Mouse (Mus musculus): ENCODE measurements around the gene Crebbp. TPM values are rescaled to one million over a fixed set of nuclear protein-coding genes. Genes with fewer than 3 reads are reported as not detected.

Crebbp gene
- 16.8 and 18.8 TPM in 2 replicates for total RNA-seq (2012; rRNA removed)
- total RNA-seq (2014; rRNA removed): 4.4 and 5.4 TPM in 2 replicates
- polyA plus RNA-seq (2012; ENCODE audit: insufficient read length, low read depth): 14.7 and 16.9 TPM in 2 replicates

GRCm38 (mm10) chr16:4213799-4214551 lies at the start of gene Crebbp:
Gene Crebbp (minus strand): TSS chr16:4213997.
- H3K79me2 ChIP-seq (replicated peaks; ENCODE audit: control insufficient read depth, extremely low read depth, insufficient read depth, poor library complexity, severe bottlenecking): peaks cover 35% of the 10 kb centered on the region
- dilution Hi-C loops (cut with MboI; ENCODE audit: extremely low pct_ligation_motif_present, extremely low pct_unique_long_range_greater_than_20kb, low sequenced_read_pairs): no loop called here

GRCm38 (mm10) chr16:4263486-4263885 lies 49.7 kb upstream of the Crebbp start:
- H3K9me3 ChIP-seq (replicated peaks; ENCODE audit: low read length): no peaks in the 10 kb centered on the region
- no peaks in the 10 kb centered on the region for H3K36me3 ChIP-seq (replicated peaks in 1 of 2; ENCODE audit: control insufficient read depth in 1 of 2, insufficient read depth in 1 of 2, low read length in 1 of 2)
- no peaks in the 10 kb centered on the region for H3K79me2 ChIP-seq (replicated peaks; ENCODE audit: control insufficient read depth, extremely low read depth, insufficient read depth, poor library complexity, severe bottlenecking)
- H3K27ac ChIP-seq (ENCODE audit: insufficient read depth, low read depth): no peak overlapping the region
- H3K4me3 ChIP-seq (replicated peaks in 1 of 3; ENCODE audit: low read depth in 2 of 3, low read length in 2 of 3, poor library complexity in 1 of 3): no peak overlapping the region
- in situ Hi-C loops (cut with MboI; ENCODE audit: low pct_ligation_motif_present, low pct_unique_long_range_greater_than_20kb, low sequenced_read_pairs): no loop called here
- H3K4me1 ChIP-seq (ENCODE audit: control insufficient read depth in 1 of 2, insufficient read depth in 2 of 2): peaks cover 3 to 6% of the 10 kb centered on the region in 2 experiments
- H3K27me3 ChIP-seq (replicated peaks): peaks cover 7% of the 10 kb centered on the region
- no peak for TF ChIP-seq RAD21 (IDR thresholded peaks at IDR 0.05; ENCODE audit: low read depth, low read length)
- TF ChIP-seq ZNF384 (IDR thresholded peaks at IDR 0.05; ENCODE audit: low read depth, low read length): no peak
- no peak overlapping the region for H3K9ac ChIP-seq (ENCODE audit: insufficient read depth, low read depth)
- dilution Hi-C loops (cut with MboI; ENCODE audit: extremely low pct_ligation_motif_present, extremely low pct_unique_long_range_greater_than_20kb, low sequenced_read_pairs): no loop called here
- H3K4me2 ChIP-seq (ENCODE audit: insufficient read depth, low read depth, poor library complexity, severe bottlenecking): no peak overlapping the region
- DNase-seq (ENCODE audit: extremely low read depth): no peak

More at GRCm38 (mm10) chr16:4213799-4214551, at the start of gene Crebbp:
- peaks cover 0 to 9% of the 10 kb centered on the region in 2 experiments for H3K36me3 ChIP-seq (replicated peaks in 1 of 2; ENCODE audit: control insufficient read depth in 1 of 2, insufficient read depth in 1 of 2, low read length in 1 of 2)
- peaks cover 38% of the 10 kb centered on the region for H3K27me3 ChIP-seq (replicated peaks)
- H3K9ac ChIP-seq (ENCODE audit: insufficient read depth, low read depth): peak within 1 kb of the TSS; percentile 99
- peak; percentile 53; the same call in 1 of the 2 replicates for TF ChIP-seq MAX (IDR thresholded peaks at IDR 0.05; ENCODE audit: low read length)
- TF ChIP-seq MAZ (IDR thresholded peaks at IDR 0.05; ENCODE audit: low read depth, low read length): peak; percentile 91
- 0 out of 2 replicates have a peak, but pooled peaks have one; percentile 61 for TF ChIP-seq KAT2A (IDR thresholded peaks at IDR 0.05; ENCODE audit: insufficient replicate concordance, low read length)
- TF ChIP-seq IRF4 (IDR thresholded peaks at IDR 0.05; ENCODE audit: low read depth, low read length): peak; percentile 43; the same call in 1 of the 2 replicates
- peak; percentile 43; the same call in 1 of the 2 replicates for TF ChIP-seq BHLHE40 (IDR thresholded peaks at IDR 0.05; ENCODE audit: low read depth, low read length)
- TF ChIP-seq MXI1 (IDR thresholded peaks at IDR 0.05; ENCODE audit: low read depth, low read length): peak; percentile 62; the same call in 1 of the 2 replicates
- TF ChIP-seq NELFE (IDR thresholded peaks at IDR 0.05; ENCODE audit: low read depth, low read length): peak; percentile 29; the same call in 1 of the 2 replicates
- no peak; the same call in 1 of the 2 replicates for TF ChIP-seq UBTF (IDR thresholded peaks at IDR 0.05; ENCODE audit: low read depth, low read length)
- TF ChIP-seq HCFC1 (IDR thresholded peaks at IDR 0.05; ENCODE audit: low read depth, low read length): peak; percentile 53
- TF ChIP-seq TCF12 (IDR thresholded peaks at IDR 0.05; ENCODE audit: low read depth, low read length): peak; percentile 49; the same call in 1 of the 2 replicates
- TF ChIP-seq USF1 (IDR thresholded peaks at IDR 0.05; ENCODE audit: low read depth, low read length): no peak
- TF ChIP-seq ZNF384 (IDR thresholded peaks at IDR 0.05; ENCODE audit: low read depth, low read length): peak; percentile 95
- 0 out of 2 replicates have a peak, but pooled peaks have one; percentile 28 for TF ChIP-seq ZMIZ1 (IDR thresholded peaks at IDR 0.05; ENCODE audit: low read depth, low read length)
- peak; percentile 64 for TF ChIP-seq POLR2A (IDR thresholded peaks at IDR 0.05; ENCODE audit: low read depth, low read length)
- no peak for TF ChIP-seq SMC3 (IDR thresholded peaks at IDR 0.05; ENCODE audit: low read depth, low read length)
- no peak for TF ChIP-seq CHD2 (IDR thresholded peaks at IDR 0.05; ENCODE audit: low read length)
- no peaks in the 10 kb centered on the region for H3K9me3 ChIP-seq (replicated peaks; ENCODE audit: low read length)
- in situ Hi-C loops (cut with MboI; ENCODE audit: low pct_ligation_motif_present, low pct_unique_long_range_greater_than_20kb, low sequenced_read_pairs): no loop called here
- peak; percentile 87 for DNase-seq (ENCODE audit: extremely low read depth)
- H3K27ac ChIP-seq (ENCODE audit: insufficient read depth, low read depth): peak within 1 kb of the TSS; percentile 15; the same call in 1 of the 2 replicates
- H3K4me1 ChIP-seq (ENCODE audit: control insufficient read depth in 1 of 2, insufficient read depth in 2 of 2): peaks cover 7 to 27% of the 10 kb centered on the region in 2 experiments; a peak in 3 of 4 replicates
- H3K4me3 ChIP-seq (replicated peaks in 1 of 3; ENCODE audit: low read depth in 2 of 3, low read length in 2 of 3, poor library complexity in 1 of 3): peak within 1 kb of the TSS; percentile 79 to 82 (median 81)
- peak within 1 kb of the TSS; percentile 96 for H3K4me2 ChIP-seq (ENCODE audit: insufficient read depth, low read depth, poor library complexity, severe bottlenecking)

Data from CH12.LX (cell line).